Mouse (Mus musculus): ENCODE measurements around the gene Ppp1r14d. TPM values are rescaled to one million over a fixed set of nuclear protein-coding genes. Genes with fewer than 3 reads are reported as not detected.

Gene Ppp1r14d
- polyA plus RNA-seq, 1 experiment: not detected

GRCm38 (mm10) chr2:119174866-119175265, 54.8 kb downstream of the Ppp1r14d start:
- H3K4me1 ChIP-seq (ENCODE audit: control insufficient read depth, insufficient read depth, insufficient read length): peaks cover 3% of the 10 kb centered on the region; the same call in 1 of the 2 replicates
- no peak overlapping the region for H3K4me3 ChIP-seq (ENCODE audit: extremely low read depth, insufficient read depth, insufficient read length)
- TF ChIP-seq POLR2A (IDR thresholded peaks at IDR 0.05; ENCODE audit: low read depth, low read length) (no peak), CTCF (IDR thresholded peaks at IDR 0.05; ENCODE audit: extremely low read depth, insufficient read depth, insufficient read length, insufficient replicate concordance) (no peak)
- H3K27ac ChIP-seq (ENCODE audit: insufficient read depth, low read length): no peak overlapping the region
- DNase-seq (ENCODE audit: low read depth in 1 of 2, low spot score in 2 of 2): no peak
- no peaks in the 10 kb centered on the region for H3K27me3 ChIP-seq (ENCODE audit: control insufficient read depth, insufficient read depth, low read length)
- peaks cover 5% of the 10 kb centered on the region; the same call in 1 of the 2 replicates for H3K36me3 ChIP-seq (ENCODE audit: control insufficient read depth, insufficient read depth, low read length)
- 93% methylated on average over 14 of the region's 14 CpGs for WGBS

DNA sequence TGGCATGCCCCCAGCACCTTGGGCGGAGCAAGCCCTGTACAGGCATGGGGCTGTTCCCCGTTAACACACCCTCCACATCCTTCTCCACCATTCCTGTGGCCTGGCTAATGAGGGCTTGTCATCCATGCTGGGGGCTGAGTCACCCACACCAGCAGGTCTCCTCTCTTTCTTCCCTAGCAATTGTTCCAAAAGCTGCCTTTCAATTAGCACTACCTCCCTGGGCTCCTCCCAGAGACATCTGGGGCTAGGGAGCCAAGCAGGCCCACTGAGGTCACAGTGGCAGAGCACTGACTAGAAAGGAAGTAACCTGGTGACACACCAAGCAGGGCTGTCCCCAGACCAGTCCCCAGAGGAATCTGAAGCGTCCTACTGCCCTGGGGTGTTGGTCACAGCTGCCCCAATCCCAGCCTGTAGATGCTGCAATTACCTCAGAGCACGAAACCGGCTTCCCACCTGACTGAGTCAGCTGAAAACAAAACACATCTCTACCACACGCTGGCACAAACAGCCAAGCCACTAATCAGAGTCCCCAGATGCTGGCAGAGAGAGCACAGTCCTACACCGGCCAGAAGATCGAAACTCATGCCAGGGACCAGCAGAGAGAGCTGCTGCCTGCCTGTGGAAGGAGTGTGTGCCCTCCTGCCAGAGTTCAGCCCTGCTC, 55.6 kb downstream of the Ppp1r14d start, which contains the start of gene Gm14137:
Gene Gm14137 (plus strand): TSS at position 519 of the 661 bp plus-strand sequence.
- Histone ChIP-seq H3K4me3 (ENCODE audit: extremely low read depth, insufficient read depth, insufficient read length) (no peak within 1 kb of the TSS), H3K27me3 (ENCODE audit: control insufficient read depth, insufficient read depth, low read length) (no peaks in the 10 kb centered on the region), H3K36me3 (ENCODE audit: control insufficient read depth, insufficient read depth, low read length) (peaks cover under 1% of the 10 kb centered on the region; the same call in 1 of the 2 replicates), H3K4me1 (ENCODE audit: control insufficient read depth, insufficient read depth, insufficient read length) (peaks cover 3% of the 10 kb centered on the region; the same call in 1 of the 2 replicates), H3K27ac (ENCODE audit: insufficient read depth, low read length) (no peak within 1 kb of the TSS)
- WGBS: 56% methylated on average over 8 of the region's 8 CpGs
- TF ChIP-seq POLR2A (IDR thresholded peaks at IDR 0.05; ENCODE audit: low read depth, low read length) (no peak), CTCF (IDR thresholded peaks at IDR 0.05; ENCODE audit: extremely low read depth, insufficient read depth, insufficient read length, insufficient replicate concordance) (no peak)
- DNase-seq (ENCODE audit: low read depth in 1 of 2, low spot score in 2 of 2): peak; percentile 15 to 17

DNA sequence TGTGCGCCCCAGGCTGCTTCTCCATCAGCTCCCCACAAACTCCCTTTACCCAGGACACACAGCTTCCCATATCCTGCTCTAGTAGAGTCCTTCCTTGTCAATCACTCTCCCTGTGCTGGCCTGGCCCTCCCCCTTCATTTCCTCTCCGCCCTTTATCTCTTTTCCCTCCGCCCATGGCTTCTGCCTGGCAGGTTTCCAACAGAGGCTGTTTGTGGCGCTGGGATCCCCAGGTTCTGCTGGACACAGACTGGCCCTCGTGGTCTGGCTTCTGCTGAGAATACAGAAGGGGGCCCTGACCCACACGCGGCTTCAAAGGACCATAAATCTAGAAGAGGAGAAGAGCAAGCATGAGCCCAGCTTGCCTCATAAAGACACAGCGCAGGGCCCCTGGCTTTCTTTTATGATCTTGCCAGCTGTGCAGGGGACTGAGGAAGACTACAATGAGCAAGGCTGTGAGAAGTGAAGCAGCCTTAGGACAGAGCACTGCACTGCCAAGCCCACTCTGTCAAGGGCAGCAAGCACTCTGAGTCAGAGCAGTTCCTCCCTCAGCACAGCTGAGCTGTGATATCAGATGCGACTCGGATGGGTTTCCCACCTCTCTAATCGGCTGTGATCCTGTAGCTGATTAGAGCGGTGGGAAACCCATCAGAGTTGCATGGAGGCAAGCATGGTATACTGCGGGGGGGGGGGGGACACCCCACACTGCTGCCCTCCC, 56.7 kb downstream of the Ppp1r14d start:
- no peak for DNase-seq (ENCODE audit: low read depth in 1 of 2, low spot score in 2 of 2)
- no peaks in the 10 kb centered on the region for H3K27me3 ChIP-seq (ENCODE audit: control insufficient read depth, insufficient read depth, low read length)
- TF ChIP-seq CTCF (IDR thresholded peaks at IDR 0.05; ENCODE audit: extremely low read depth, insufficient read depth, insufficient read length, insufficient replicate concordance) (no peak), POLR2A (IDR thresholded peaks at IDR 0.05; ENCODE audit: low read depth, low read length) (no peak)
- WGBS: 56% methylated on average over 13 of the region's 13 CpGs
- H3K36me3 ChIP-seq (ENCODE audit: control insufficient read depth, insufficient read depth, low read length): no peaks in the 10 kb centered on the region
- H3K4me1 ChIP-seq (ENCODE audit: control insufficient read depth, insufficient read depth, insufficient read length): peaks cover 3% of the 10 kb centered on the region; the same call in 1 of the 2 replicates
- no peak overlapping the region for H3K27ac ChIP-seq (ENCODE audit: insufficient read depth, low read length)
- H3K4me3 ChIP-seq (ENCODE audit: extremely low read depth, insufficient read depth, insufficient read length): no peak overlapping the region

- no peak overlapping the region for H3K27ac ChIP-seq (ENCODE audit: insufficient read depth, low read length)
These were observed 57.3 kb downstream of the Ppp1r14d start for GRCm38 (mm10) chr2:119172446-119172845.

GRCm38 (mm10) chr2:119171574-119171973, 58.1 kb downstream of the Ppp1r14d start:
- Histone ChIP-seq H3K27ac (ENCODE audit: insufficient read depth, low read length) (no peak overlapping the region), H3K27me3 (ENCODE audit: control insufficient read depth, insufficient read depth, low read length) (peaks cover 3% of the 10 kb centered on the region), H3K36me3 (ENCODE audit: control insufficient read depth, insufficient read depth, low read length) (no peaks in the 10 kb centered on the region), H3K4me3 (ENCODE audit: extremely low read depth, insufficient read depth, insufficient read length) (no peak overlapping the region), H3K4me1 (ENCODE audit: control insufficient read depth, insufficient read depth, insufficient read length) (peaks cover 14% of the 10 kb centered on the region)
- WGBS: 83% methylated on average over 8 of the region's 8 CpGs
- no peak for DNase-seq (ENCODE audit: low read depth in 1 of 2, low spot score in 2 of 2)
- TF ChIP-seq POLR2A (IDR thresholded peaks at IDR 0.05; ENCODE audit: low read depth, low read length) (no peak), CTCF (IDR thresholded peaks at IDR 0.05; ENCODE audit: extremely low read depth, insufficient read depth, insufficient read length, insufficient replicate concordance) (no peak)

More at GRCm38 (mm10) chr2:119172446-119172845, 57.3 kb downstream of the Ppp1r14d start:
- Histone ChIP-seq H3K27me3 (ENCODE audit: control insufficient read depth, insufficient read depth, low read length) (peaks cover 3% of the 10 kb centered on the region; the same call in 1 of the 2 replicates), H3K4me1 (ENCODE audit: control insufficient read depth, insufficient read depth, insufficient read length) (peaks cover 7% of the 10 kb centered on the region), H3K4me3 (ENCODE audit: extremely low read depth, insufficient read depth, insufficient read length) (no peak overlapping the region), H3K36me3 (ENCODE audit: control insufficient read depth, insufficient read depth, low read length) (no peaks in the 10 kb centered on the region)
- WGBS: 92% methylated on average over 7 of the region's 7 CpGs
- no peak for DNase-seq (ENCODE audit: low read depth in 1 of 2, low spot score in 2 of 2)
- TF ChIP-seq POLR2A (IDR thresholded peaks at IDR 0.05; ENCODE audit: low read depth, low read length) (no peak), CTCF (IDR thresholded peaks at IDR 0.05; ENCODE audit: extremely low read depth, insufficient read depth, insufficient read length, insufficient replicate concordance) (no peak)

DNA sequence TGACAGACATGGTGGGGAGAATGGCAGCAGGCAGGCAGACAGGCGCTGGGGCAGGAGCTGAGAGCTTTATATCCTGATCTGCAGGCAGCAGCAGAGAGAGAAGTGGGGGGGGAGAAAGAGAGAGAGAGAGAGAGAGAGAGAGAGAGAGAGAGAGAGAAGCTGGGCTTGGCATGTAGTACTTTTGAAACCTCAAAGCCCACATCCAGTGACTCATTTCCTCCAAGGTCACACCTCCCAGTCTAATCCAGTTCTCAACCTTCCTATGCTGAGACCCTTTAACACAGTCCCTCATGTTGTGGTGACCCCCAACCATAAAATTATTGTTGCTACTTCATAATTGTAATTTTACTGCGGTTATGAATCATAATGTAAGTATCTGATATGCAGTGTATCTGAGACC, 59.4 kb downstream of the Ppp1r14d start:
- H3K4me1 ChIP-seq (ENCODE audit: control insufficient read depth, insufficient read depth, insufficient read length): peaks cover 14% of the 10 kb centered on the region
- TF ChIP-seq CTCF (IDR thresholded peaks at IDR 0.05; ENCODE audit: extremely low read depth, insufficient read depth, insufficient read length, insufficient replicate concordance): no peak
- TF ChIP-seq POLR2A (IDR thresholded peaks at IDR 0.05; ENCODE audit: low read depth, low read length): no peak
- no peak for DNase-seq (ENCODE audit: low read depth in 1 of 2, low spot score in 2 of 2)
- peaks cover 5% of the 10 kb centered on the region for H3K27me3 ChIP-seq (ENCODE audit: control insufficient read depth, insufficient read depth, low read length)
- no peak overlapping the region for H3K27ac ChIP-seq (ENCODE audit: insufficient read depth, low read length)
- whole genome bisulfite sequencing: 84% methylated on average over 2 of the region's 2 CpGs
- H3K4me3 ChIP-seq (ENCODE audit: extremely low read depth, insufficient read depth, insufficient read length): no peak overlapping the region
- H3K36me3 ChIP-seq (ENCODE audit: control insufficient read depth, insufficient read depth, low read length): no peaks in the 10 kb centered on the region

Other genes with a start within 250 kb of the Ppp1r14d start
- 3.9 and 4.0 TPM in 2 replicates for gene Ccdc32, start 200.5 kb downstream of the Ppp1r14d start, polyA plus RNA-seq (2012; rRNA removed)
- gene Rpusd2, start 195.1 kb downstream of the Ppp1r14d start, polyA plus RNA-seq (2012; rRNA removed): 3.2 and 4.3 TPM in 2 replicates
- gene Knl1, start 182.8 kb downstream of the Ppp1r14d start, polyA plus RNA-seq (2012; rRNA removed): 0.35 and 0.42 TPM in 2 replicates
- 5.0 and 6.4 TPM in 2 replicates for gene Rad51, start 117.1 kb downstream of the Ppp1r14d start, polyA plus RNA-seq (2012; rRNA removed)
- 10.1 and 12.7 TPM in 2 replicates for gene Rmdn3, start 72.9 kb downstream of the Ppp1r14d start, polyA plus RNA-seq (2012; rRNA removed)
- gene Gchfr, start 62.1 kb downstream of the Ppp1r14d start, polyA plus RNA-seq (2012; rRNA removed): 3.2 and 4.2 TPM in 2 replicates
- gene Gm14137, start 55.4 kb downstream of the Ppp1r14d start, polyA plus RNA-seq (2012; rRNA removed): 0.09 and 0.26 TPM in 2 replicates
- gene Zfyve19, start 21.3 kb downstream of the Ppp1r14d start, polyA plus RNA-seq (2012; rRNA removed): 23.7 and 42.8 TPM in 2 replicates
- 2.9 and 3.5 TPM in 2 replicates for gene Dnajc17, start 21.1 kb downstream of the Ppp1r14d start, polyA plus RNA-seq (2012; rRNA removed)
- gene Spint1, start 7.5 kb upstream of the Ppp1r14d start, polyA plus RNA-seq (2012; rRNA removed): 2.9 and 7.2 TPM in 2 replicates
- 0.15 and 0.38 TPM in 2 replicates for gene Rhov, start 41.4 kb upstream of the Ppp1r14d start, polyA plus RNA-seq (2012; rRNA removed)
- gene Vps18, start 58.8 kb upstream of the Ppp1r14d start, polyA plus RNA-seq (2012; rRNA removed): 19.3 and 24.1 TPM in 2 replicates
- gene Dll4, start 95.9 kb upstream of the Ppp1r14d start, polyA plus RNA-seq (2012; rRNA removed): 5.6 and 6.2 TPM in 2 replicates
- 1.9 and 2.9 TPM in 2 replicates for gene Chac1, start 121.3 kb upstream of the Ppp1r14d start, polyA plus RNA-seq (2012; rRNA removed)
- gene Ino80, start 247.8 kb upstream of the Ppp1r14d start, polyA plus RNA-seq (2012; rRNA removed): 7.3 and 8.0 TPM in 2 replicates